Mouse (Mus musculus) erythroblast, embryonic 14.5 days (primary cell): ENCODE measurements around the gene Cyb5r3. TPM values are rescaled to one million over a fixed set of nuclear protein-coding genes. Genes with fewer than 3 reads are reported as not detected.

Experiments used
- H3K27me3 ChIP-seq: 2 replicates; pipeline ENCODE4 v1.6.1; 2012; ENCODE audit warnings: inconsistent platforms; ENCODE audit not compliant: control insufficient read depth
- H3K36me3 ChIP-seq: 2 replicates; pipeline ENCODE4 v1.6.1; 2012; ENCODE audit warnings: mild to moderate bottlenecking, inconsistent platforms; ENCODE audit not compliant: control insufficient read depth
- H3K4me1 ChIP-seq: 2 replicates; pipeline ENCODE4 v1.6.1; 2012; ENCODE audit warnings: inconsistent platforms; ENCODE audit not compliant: control insufficient read depth
- H3K4me3 ChIP-seq: replicated peaks from 2 replicates; pipeline ENCODE3; 2012; ENCODE audit warnings: moderate library complexity, mild to moderate bottlenecking, inconsistent platforms
- H3K9me3 ChIP-seq: 2 replicates; pipeline ENCODE4 v1.6.1; 2012; ENCODE audit warnings: low read length, inconsistent platforms, mixed read lengths; ENCODE audit not compliant: control insufficient read depth
- GATA1 ChIP-seq: IDR thresholded peaks from 2 replicates; pipeline ENCODE4 v1.6.1; 2012; ENCODE audit warnings: low read length, inconsistent platforms, mixed read lengths
- TAL1 ChIP-seq: IDR thresholded peaks from 3 replicates; pipeline ENCODE4 v1.6.1; 2012; ENCODE audit warnings: low read length, inconsistent platforms, mixed read lengths
- polyA plus RNA-seq: library from polyadenylated mRNA; stranded (reverse); fragments of >175 nt; gene quantifications from 2 replicates; pipeline ENCODE4 v1.2.3, GENCODE M21; 2012

The Cyb5r3 gene
- polyA plus RNA-seq, 1 experiment, result 42.0 TPM

DNA sequence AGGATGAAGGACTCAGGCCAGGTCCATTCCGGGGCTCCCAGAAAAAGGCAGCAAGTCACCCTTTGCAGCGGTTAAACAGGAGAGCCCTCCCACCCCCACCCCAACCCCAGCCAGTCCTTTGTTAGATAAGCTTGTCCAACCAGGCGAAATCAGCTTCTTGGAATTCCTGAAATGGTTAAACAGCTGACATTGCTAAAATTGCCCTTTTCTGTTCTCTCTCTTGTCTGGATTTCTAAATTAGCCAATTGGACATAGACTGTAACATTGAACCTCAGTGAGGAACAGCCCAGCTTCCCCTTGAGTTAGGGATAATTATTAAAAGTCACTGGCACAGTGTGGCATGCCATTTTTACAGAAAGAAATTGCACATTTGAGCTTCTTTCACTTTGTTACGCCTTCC is 30.0 kb upstream of the Cyb5r3 start:
- Histone ChIP-seq H3K4me1 (peaks cover 4% of the 10 kb centered on the region), H3K36me3 (no peaks in the 10 kb centered on the region), H3K27me3 (peaks cover under 1% of the 10 kb centered on the region; the same call in 1 of the 2 replicates), H3K4me3 (no peak overlapping the region), H3K9me3 (no peaks in the 10 kb centered on the region)
- no peak for TF ChIP-seq GATA1
- TF ChIP-seq TAL1, result no peak

DNA sequence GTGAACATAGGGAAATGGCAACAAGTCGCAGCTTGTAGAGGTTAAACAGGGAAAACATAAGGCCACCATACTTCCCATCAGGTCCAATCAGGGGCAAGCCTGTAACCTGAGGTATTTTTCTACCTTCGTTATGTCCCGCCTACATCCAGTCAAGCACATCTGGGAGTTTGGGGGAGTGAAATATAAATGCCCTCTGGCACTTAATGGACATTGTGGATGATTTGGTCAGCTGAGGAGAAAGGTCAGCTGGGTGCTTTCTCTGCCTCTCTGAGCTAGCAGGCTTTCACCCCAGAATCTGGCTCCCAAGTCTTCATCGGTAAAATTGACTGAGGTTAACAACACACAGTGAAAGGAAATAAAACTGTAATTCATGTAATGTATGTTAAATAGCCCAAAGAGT is 21.0 kb upstream of the Cyb5r3 start:
- Histone ChIP-seq H3K36me3 (no peaks in the 10 kb centered on the region), H3K4me1 (no peaks in the 10 kb centered on the region), H3K9me3 (peaks cover 12% of the 10 kb centered on the region), H3K27me3 (peaks cover under 1% of the 10 kb centered on the region), H3K4me3 (no peak overlapping the region)
- TF ChIP-seq GATA1, result no peak
- TF ChIP-seq TAL1, result no peak

DNA sequence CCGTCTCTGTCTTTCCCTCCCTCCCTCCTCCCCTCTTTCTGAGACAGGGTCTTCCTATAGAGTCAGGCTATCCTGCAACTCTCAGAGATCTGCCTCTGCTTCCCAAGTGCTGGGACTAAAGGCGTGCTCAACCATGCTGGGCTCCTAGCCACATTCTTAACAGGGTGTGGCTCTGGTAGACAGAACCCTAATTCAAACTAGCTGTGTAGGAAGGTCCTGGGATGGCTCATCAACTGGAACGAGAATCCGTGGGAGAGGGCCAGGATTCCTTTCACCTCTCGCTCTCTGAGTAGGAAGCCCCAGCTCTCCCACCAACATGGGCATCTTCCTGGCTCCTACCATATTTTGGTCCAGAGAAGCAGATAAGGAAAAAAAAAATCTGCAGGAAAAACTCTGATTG is 10.0 kb upstream of the Cyb5r3 start:
- Histone ChIP-seq H3K9me3 (no peaks in the 10 kb centered on the region), H3K27me3 (peaks cover 8% of the 10 kb centered on the region), H3K4me3 (no peak overlapping the region), H3K4me1 (peaks cover 16% of the 10 kb centered on the region), H3K36me3 (peaks cover 3% of the 10 kb centered on the region)
- TF ChIP-seq GATA1, result no peak
- no peak for TF ChIP-seq TAL1

DNA sequence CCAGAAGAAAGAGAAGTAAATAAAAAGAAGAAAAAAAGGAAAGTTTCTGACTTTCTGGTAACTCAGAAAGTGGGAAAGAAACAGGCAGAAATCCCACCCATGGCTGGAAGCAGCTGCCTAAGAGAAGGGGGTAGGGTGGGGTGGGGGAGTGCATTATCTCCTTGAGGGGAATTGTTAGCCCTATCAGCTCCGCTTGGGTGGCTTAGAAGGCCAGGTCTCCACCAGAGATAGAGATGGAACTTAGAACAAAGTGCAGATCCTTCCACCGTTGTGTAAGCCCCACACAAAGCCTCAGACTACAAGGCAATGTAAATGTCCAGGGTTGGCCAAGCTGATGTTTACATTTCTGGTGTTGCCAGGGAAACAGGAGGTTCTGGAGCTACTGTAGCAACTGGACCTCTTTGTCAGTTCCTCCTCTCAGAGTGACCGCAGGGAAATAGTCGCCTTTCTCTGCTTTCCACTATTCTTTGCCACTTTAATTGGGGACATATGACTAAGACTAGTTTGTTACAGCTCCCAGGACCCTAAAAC is 9.5 kb upstream of the Cyb5r3 start:
- TF ChIP-seq GATA1, result no peak
- no peak for TF ChIP-seq TAL1
- Histone ChIP-seq H3K27me3 (peaks cover 8% of the 10 kb centered on the region), H3K36me3 (peaks cover 3% of the 10 kb centered on the region), H3K4me3 (no peak overlapping the region), H3K9me3 (no peaks in the 10 kb centered on the region), H3K4me1 (peaks cover 16% of the 10 kb centered on the region)

DNA sequence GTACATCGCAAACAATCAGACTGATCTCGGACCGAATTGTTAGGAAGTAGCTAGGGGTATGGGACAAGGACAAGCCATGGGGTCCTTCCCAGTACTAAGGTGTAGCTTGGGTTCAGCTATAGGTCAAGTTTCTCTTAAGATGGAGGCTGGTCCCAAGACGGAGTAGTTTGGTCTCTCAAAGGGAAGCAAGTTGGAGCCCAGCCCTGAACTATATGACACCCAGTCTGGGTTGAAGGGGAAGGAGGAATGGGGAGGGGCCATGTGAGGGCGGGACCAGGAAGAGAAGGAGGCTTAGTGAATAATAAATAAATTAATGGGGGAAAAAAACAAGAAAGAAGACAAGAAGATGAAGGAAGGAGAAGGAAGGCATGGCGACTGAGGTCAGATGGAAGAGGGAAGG is 7.6 kb upstream of the Cyb5r3 start:
- Histone ChIP-seq H3K4me1 (peaks cover 25% of the 10 kb centered on the region), H3K9me3 (no peaks in the 10 kb centered on the region), H3K27me3 (no peaks in the 10 kb centered on the region), H3K36me3 (peaks cover 15% of the 10 kb centered on the region), H3K4me3 (no peak overlapping the region)
- TF ChIP-seq TAL1 (no peak), GATA1 (no peak)

DNA sequence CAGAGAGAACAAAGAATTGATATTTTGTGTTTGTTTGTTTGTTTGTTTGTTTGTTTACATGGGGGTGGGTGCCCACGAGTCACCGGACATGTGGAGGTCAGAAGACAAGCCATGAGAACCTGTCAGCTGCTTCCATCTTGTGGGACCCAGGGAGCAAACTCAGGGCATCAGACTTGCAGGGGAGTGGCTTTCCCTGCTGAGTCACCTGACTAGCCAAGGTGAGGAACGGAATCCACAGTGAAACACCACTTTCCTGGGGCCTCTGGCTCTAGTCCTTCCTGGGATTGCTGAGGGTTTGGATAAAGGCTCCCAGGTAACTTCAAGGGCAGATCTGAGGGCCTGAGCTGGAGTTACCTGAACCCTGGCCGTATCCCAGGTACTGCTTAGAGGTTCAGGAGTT is 4.3 kb upstream of the Cyb5r3 start:
- Histone ChIP-seq H3K27me3 (no peaks in the 10 kb centered on the region), H3K9me3 (no peaks in the 10 kb centered on the region), H3K36me3 (peaks cover 40% of the 10 kb centered on the region), H3K4me3 (no peak overlapping the region), H3K4me1 (peaks cover 38% of the 10 kb centered on the region)
- no peak for TF ChIP-seq TAL1
- TF ChIP-seq GATA1, result no peak

DNA sequence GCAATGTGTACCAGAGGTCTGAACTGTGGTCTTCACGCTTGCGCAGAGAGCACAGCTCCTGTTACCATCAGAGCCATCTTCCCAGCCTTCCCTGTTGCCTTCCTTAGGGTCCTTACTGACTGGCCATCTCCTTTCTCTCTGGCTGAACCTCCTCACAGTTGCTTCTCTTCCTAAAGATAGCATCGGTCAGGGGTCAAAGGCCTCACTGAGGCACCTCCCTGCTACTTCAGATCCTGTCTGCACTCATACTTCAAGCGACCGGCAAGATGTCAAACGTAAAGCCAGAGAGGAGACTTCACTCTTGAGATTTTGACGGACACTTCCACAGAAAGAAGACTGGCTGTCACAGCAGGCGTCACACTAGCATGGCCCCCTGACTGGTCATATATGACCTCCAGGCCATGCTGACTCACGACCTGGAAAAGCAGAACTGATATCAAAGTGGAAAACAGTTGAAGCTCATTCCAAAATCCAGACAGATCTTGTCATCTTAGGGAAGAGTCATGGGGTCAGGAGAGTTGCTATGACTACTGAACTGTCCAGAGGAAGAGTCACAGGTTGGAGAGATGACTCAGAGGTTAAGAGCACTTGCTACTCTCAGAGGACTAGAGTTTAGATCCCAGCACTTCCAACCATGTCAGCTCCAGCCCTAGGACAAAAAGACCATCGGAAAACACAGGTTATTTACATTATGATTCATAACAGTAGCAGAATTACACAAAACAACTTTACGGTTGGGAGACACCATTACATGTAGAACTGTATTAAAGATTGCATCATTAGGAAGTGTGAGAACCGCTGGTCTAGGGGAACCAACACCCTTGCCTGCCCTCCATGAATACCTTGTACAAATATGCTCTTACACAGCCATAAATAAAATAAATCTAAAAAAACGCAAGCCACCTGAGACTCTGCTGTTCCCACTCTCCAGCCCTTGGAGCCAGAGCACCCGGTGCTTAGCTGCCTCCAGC is 1.8 kb upstream of the Cyb5r3 start:
- H3K27me3 ChIP-seq, result no peaks in the 10 kb centered on the region
- H3K4me1 ChIP-seq, result peaks cover 58% of the 10 kb centered on the region
- TF ChIP-seq TAL1, result no peak
- no peak for TF ChIP-seq GATA1
- no peaks in the 10 kb centered on the region for H3K9me3 ChIP-seq
- H3K36me3 ChIP-seq, result peaks cover 56% of the 10 kb centered on the region
- no peak overlapping the region for H3K4me3 ChIP-seq

DNA sequence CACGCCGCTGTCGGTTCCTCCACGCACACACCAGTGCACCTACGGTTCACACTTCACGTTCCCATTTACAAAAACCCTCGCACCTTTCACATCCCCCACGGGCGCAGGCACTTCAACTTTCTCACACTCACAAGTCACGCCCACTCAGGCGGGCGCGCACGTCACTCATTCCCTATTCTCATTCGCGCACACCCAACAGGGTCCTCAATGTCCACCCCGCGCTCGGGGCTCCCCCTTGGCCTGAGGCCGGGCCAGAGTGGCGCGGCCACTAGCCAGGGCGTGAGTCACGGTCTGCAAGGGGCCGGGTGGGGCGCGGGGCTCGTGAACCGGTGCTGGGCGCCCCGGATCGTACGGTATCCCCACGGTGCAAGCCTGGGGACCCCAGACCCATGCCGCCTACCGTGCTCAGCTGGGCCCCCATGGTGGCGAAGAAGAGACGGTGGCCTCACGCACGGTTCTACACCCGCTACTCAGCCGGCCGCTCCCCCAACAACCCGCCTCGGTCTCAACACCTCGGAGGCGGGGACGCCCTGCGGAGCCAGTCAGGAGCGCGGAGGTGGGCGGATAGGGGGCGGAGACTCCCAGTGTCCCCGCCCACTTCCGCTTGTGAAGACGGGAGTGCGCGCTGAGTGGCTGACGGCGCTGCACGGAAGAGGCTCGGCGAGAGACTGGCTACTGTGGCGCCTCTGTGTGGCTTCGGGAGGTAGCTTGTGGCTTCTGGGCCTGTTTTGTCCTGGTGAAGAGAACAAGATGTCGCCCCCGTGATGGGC is 495 bp downstream of the Cyb5r3 start:
- peak overlapping the region; percentile 83 for H3K4me3 ChIP-seq
- TF ChIP-seq TAL1 (no peak), GATA1 (no peak)
- H3K9me3 ChIP-seq, result no peaks in the 10 kb centered on the region
- peaks cover 76% of the 10 kb centered on the region for H3K36me3 ChIP-seq
- H3K27me3 ChIP-seq, result no peaks in the 10 kb centered on the region
- H3K4me1 ChIP-seq, result peaks cover 81% of the 10 kb centered on the region

DNA sequence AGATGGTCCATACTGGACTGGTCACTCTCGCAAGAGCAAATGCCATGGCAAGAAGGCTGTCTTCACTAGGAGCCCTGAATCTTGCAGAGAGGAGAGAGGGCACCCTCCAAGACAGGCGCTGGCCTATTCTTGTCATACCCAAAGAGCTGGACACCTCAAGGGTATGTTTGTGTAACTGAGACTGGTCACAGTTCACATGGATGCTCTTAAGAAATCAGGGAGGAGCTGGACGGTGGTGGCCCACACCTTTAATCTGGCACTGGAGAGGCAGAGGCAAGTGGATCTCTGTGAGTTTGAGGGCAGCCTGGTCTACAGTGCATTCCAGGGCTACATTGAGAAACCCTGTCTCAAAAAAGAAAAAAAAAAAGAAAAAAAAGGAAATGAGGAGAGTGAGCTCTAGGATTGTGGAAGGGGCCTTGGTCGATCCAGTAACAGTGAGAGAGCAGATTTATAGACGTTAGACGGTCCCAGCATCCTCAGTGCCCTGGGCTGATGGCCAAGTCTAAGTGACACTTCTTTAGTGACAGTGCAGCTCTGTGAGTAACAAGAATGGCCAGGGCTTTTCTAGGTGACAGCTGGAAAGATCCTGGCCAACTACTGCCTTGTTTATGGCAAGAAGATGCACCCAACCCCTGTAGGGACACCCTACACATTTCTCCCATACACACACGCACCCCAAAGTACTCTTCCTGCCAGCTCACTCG is 1.3 kb downstream of the Cyb5r3 start:
- Histone ChIP-seq H3K4me3 (peak overlapping the region; percentile 83), H3K27me3 (no peaks in the 10 kb centered on the region), H3K9me3 (no peaks in the 10 kb centered on the region), H3K4me1 (peaks cover 84% of the 10 kb centered on the region), H3K36me3 (peaks cover 78% of the 10 kb centered on the region)
- no peak for TF ChIP-seq GATA1
- TF ChIP-seq TAL1, result no peak
